Mouse (Mus musculus): ENCODE measurements around the gene Plod2. TPM values are rescaled to one million over a fixed set of nuclear protein-coding genes. Genes with fewer than 3 reads are reported as not detected.

Plod2 gene
- polyA plus RNA-seq, 1 experiment from 2014 or later = 11.6 TPM

- Histone ChIP-seq H3K36me3 (ENCODE audit: control insufficient read depth, insufficient read depth) (0 out of 2 replicates have a peak, but pooled peaks cover 3% of the 10 kb centered on the region), H3K4me2 (replicated peaks; ENCODE audit: low read depth) (no peak overlapping the region), H3K9me3 (ENCODE audit: control insufficient read depth) (no peaks in the 10 kb centered on the region), H3K4me1 (replicated peaks; ENCODE audit: control insufficient read depth, insufficient read depth, low read length) (no peaks in the 10 kb centered on the region), H3K4me3 (ENCODE audit: low read depth, low read length) (no peak overlapping the region), H3K27me3 (replicated peaks; ENCODE audit: control insufficient read depth, insufficient read depth, low read length) (no peaks in the 10 kb centered on the region), H3K9ac (ENCODE audit: low read depth, low read length) (no peak overlapping the region), H3K27ac (ENCODE audit: low read depth, low read length) (no peak overlapping the region)
- 76% methylated on average over 11 of the region's 11 CpGs for WGBS
- ATAC-seq = no peak
- TF ChIP-seq CTCF (IDR thresholded peaks at IDR 0.05; ENCODE audit: low read depth) = no peak
Observed at GRCm38 (mm10) chr9:92549811-92550490, 7.9 kb downstream of the Plod2 start.

DNA sequence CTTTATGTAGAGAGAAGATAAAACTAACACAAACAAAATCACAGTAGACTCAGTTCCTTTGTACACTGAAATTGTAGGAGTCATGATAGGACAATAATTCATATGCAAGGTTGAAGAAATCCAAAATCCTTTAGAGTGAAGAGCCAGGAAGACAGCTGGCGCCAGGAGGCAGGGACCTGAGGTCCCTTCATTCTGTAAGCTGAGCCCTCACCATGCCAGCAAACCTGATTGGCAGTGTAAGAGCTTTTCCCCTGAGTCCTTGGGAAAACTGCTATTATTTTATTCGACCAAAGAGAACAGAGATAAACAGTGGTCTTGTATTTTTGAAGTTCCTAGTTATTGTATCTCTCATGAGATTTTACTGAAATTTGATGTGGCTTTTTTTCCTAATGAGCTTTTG lies 9.0 kb downstream of the Plod2 start:
- no peaks in the 10 kb centered on the region for H3K27me3 ChIP-seq (replicated peaks; ENCODE audit: control insufficient read depth, insufficient read depth, low read length)
- WGBS = 74% methylated on average over 2 of the region's 2 CpGs
- no peak for ATAC-seq
- no peak overlapping the region for H3K4me2 ChIP-seq (replicated peaks; ENCODE audit: low read depth)
- 0 out of 2 replicates have a peak, but pooled peaks cover 3% of the 10 kb centered on the region for H3K36me3 ChIP-seq (ENCODE audit: control insufficient read depth, insufficient read depth)
- no peaks in the 10 kb centered on the region for H3K9me3 ChIP-seq (ENCODE audit: control insufficient read depth)
- H3K4me1 ChIP-seq (replicated peaks; ENCODE audit: control insufficient read depth, insufficient read depth, low read length) = no peaks in the 10 kb centered on the region
- no peak overlapping the region for H3K27ac ChIP-seq (ENCODE audit: low read depth, low read length)
- no peak overlapping the region for H3K4me3 ChIP-seq (ENCODE audit: low read depth, low read length)
- TF ChIP-seq CTCF (IDR thresholded peaks at IDR 0.05; ENCODE audit: low read depth) = no peak
- H3K9ac ChIP-seq (ENCODE audit: low read depth, low read length) = no peak overlapping the region

GRCm38 (mm10) chr9:92551666-92552065 lies 9.6 kb downstream of the Plod2 start:
- H3K4me1 ChIP-seq (replicated peaks; ENCODE audit: control insufficient read depth, insufficient read depth, low read length) = no peaks in the 10 kb centered on the region
- no peak overlapping the region for H3K27ac ChIP-seq (ENCODE audit: low read depth, low read length)
- H3K4me2 ChIP-seq (replicated peaks; ENCODE audit: low read depth) = no peak overlapping the region
- 48% methylated on average over 4 of the region's 4 CpGs for WGBS
- H3K36me3 ChIP-seq (ENCODE audit: control insufficient read depth, insufficient read depth) = 0 out of 2 replicates have a peak, but pooled peaks cover 3% of the 10 kb centered on the region
- H3K9ac ChIP-seq (ENCODE audit: low read depth, low read length) = no peak overlapping the region
- no peak for TF ChIP-seq CTCF (IDR thresholded peaks at IDR 0.05; ENCODE audit: low read depth)
- ATAC-seq = no peak
- H3K9me3 ChIP-seq (ENCODE audit: control insufficient read depth) = no peaks in the 10 kb centered on the region
- H3K27me3 ChIP-seq (replicated peaks; ENCODE audit: control insufficient read depth, insufficient read depth, low read length) = no peaks in the 10 kb centered on the region
- no peak overlapping the region for H3K4me3 ChIP-seq (ENCODE audit: low read depth, low read length)

GRCm38 (mm10) chr9:92552691-92553090 lies 10.7 kb downstream of the Plod2 start:
- no peak overlapping the region for H3K4me3 ChIP-seq (ENCODE audit: low read depth, low read length)
- H3K4me1 ChIP-seq (replicated peaks; ENCODE audit: control insufficient read depth, insufficient read depth, low read length) = no peaks in the 10 kb centered on the region
- no peak overlapping the region for H3K4me2 ChIP-seq (replicated peaks; ENCODE audit: low read depth)
- H3K9ac ChIP-seq (ENCODE audit: low read depth, low read length) = no peak overlapping the region
- TF ChIP-seq CTCF (IDR thresholded peaks at IDR 0.05; ENCODE audit: low read depth) = no peak
- H3K27me3 ChIP-seq (replicated peaks; ENCODE audit: control insufficient read depth, insufficient read depth, low read length) = no peaks in the 10 kb centered on the region
- no peak overlapping the region for H3K27ac ChIP-seq (ENCODE audit: low read depth, low read length)
- H3K9me3 ChIP-seq (ENCODE audit: control insufficient read depth) = no peaks in the 10 kb centered on the region
- no peak for ATAC-seq
- WGBS = 55% methylated on average over 3 of the region's 3 CpGs
- 0 out of 2 replicates have a peak, but pooled peaks cover 3% of the 10 kb centered on the region for H3K36me3 ChIP-seq (ENCODE audit: control insufficient read depth, insufficient read depth)

- Histone ChIP-seq H3K4me3 (ENCODE audit: low read depth, low read length) (no peak overlapping the region), H3K4me2 (replicated peaks; ENCODE audit: low read depth) (no peak overlapping the region), H3K27ac (ENCODE audit: low read depth, low read length) (no peak overlapping the region), H3K36me3 (ENCODE audit: control insufficient read depth, insufficient read depth) (no peaks in the 10 kb centered on the region), H3K9ac (ENCODE audit: low read depth, low read length) (no peak overlapping the region), H3K9me3 (ENCODE audit: control insufficient read depth) (no peaks in the 10 kb centered on the region), H3K27me3 (replicated peaks; ENCODE audit: control insufficient read depth, insufficient read depth, low read length) (no peaks in the 10 kb centered on the region), H3K4me1 (replicated peaks; ENCODE audit: control insufficient read depth, insufficient read depth, low read length) (no peaks in the 10 kb centered on the region)
- no peak for ATAC-seq
- WGBS = 76% methylated on average over 6 of the region's 6 CpGs
- TF ChIP-seq CTCF (IDR thresholded peaks at IDR 0.05; ENCODE audit: low read depth) = no peak
Observed at GRCm38 (mm10) chr9:92555006-92555958, 13.3 kb downstream of the Plod2 start.

GRCm38 (mm10) chr9:92559750-92560149 lies 17.7 kb downstream of the Plod2 start:
- Histone ChIP-seq H3K9ac (ENCODE audit: low read depth, low read length) (no peak overlapping the region), H3K4me3 (ENCODE audit: low read depth, low read length) (no peak overlapping the region), H3K9me3 (ENCODE audit: control insufficient read depth) (no peaks in the 10 kb centered on the region), H3K36me3 (ENCODE audit: control insufficient read depth, insufficient read depth) (no peaks in the 10 kb centered on the region), H3K27me3 (replicated peaks; ENCODE audit: control insufficient read depth, insufficient read depth, low read length) (no peaks in the 10 kb centered on the region), H3K27ac (ENCODE audit: low read depth, low read length) (no peak overlapping the region), H3K4me2 (replicated peaks; ENCODE audit: low read depth) (no peak overlapping the region), H3K4me1 (replicated peaks; ENCODE audit: control insufficient read depth, insufficient read depth, low read length) (no peaks in the 10 kb centered on the region)
- no peak for ATAC-seq
- TF ChIP-seq CTCF (IDR thresholded peaks at IDR 0.05; ENCODE audit: low read depth) = no peak
- 62% methylated on average over 8 of the region's 8 CpGs for WGBS

Measured in intestine, postnatal 0 days (tissue).